Mouse (Mus musculus): ENCODE measurements around the gene Cic. TPM values are rescaled to one million over a fixed set of nuclear protein-coding genes. Genes with fewer than 3 reads are reported as not detected.

Cic gene
- polyA plus RNA-seq, 1 experiment from 2014 or later: 34.9 TPM

DNA sequence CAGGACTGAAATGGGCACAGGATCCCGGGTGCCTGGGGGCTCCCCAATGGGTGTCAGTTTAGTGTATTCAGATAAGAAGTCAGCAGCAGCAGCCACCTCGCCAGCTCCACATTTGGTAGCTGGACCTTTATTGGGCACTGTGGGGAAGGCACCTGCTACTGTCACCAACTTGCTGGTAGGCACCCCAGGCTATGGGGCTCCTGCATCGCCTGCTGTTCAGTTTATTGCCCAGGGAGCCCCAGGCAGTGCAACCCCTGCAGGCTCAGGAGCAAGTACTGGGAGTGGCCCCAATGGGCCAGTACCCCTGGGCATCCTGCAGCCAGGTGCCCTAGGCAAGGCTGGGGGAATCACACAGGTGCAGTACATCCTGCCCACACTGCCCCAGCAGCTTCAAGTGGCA is 21.2 kb downstream of the Cic start:
- H3K4me3 ChIP-seq (replicated peaks): no peak overlapping the region
- 83% methylated on average over 3 of the region's 3 CpGs for WGBS

DNA sequence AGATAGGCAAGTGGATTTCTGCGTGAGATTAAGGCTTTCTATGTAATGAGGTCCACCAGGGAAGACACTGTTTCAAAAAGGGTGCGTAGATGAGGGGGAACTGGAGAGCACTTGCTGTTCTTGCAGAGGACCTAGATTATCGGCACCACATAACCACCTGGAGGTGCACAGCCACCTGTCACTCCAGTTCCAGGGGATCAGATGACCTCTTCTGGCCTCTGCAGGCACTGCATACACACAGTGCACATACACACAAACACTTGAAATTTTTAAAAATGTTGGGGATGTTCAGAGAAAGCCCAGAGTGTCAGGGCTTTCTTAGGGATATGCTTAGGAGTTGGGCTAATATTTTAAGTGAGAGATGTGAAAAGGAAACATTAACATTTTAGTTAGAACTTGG is 22.4 kb downstream of the Cic start:
- H3K4me2 ChIP-seq: no peak overlapping the region
- H3K27ac ChIP-seq: no peak overlapping the region
- H3K27me3 ChIP-seq: no peaks in the 10 kb centered on the region
- peaks cover 10% of the 10 kb centered on the region; the same call in 1 of the 2 replicates for H3K9me3 ChIP-seq
- 95% methylated on average over 3 of the region's 3 CpGs for WGBS
- no peak overlapping the region for H3K9ac ChIP-seq (replicated peaks)
- ATAC-seq (ENCODE audit: insufficient number of reproducible peaks, insufficient read depth, low FRiP score, low TSS enrichment, low read depth): no peak
- H3K4me3 ChIP-seq (replicated peaks): no peak overlapping the region
- peaks cover 100% of the 10 kb centered on the region for H3K36me3 ChIP-seq
- H3K4me1 ChIP-seq (replicated peaks): peaks cover 1% of the 10 kb centered on the region

More for the DNA sequence above, 21.2 kb downstream of the Cic start:
- Histone ChIP-seq H3K9ac (replicated peaks) (no peak overlapping the region; the same call in 1 of the 2 replicates), H3K27me3 (no peaks in the 10 kb centered on the region), H3K36me3 (peaks cover 91% of the 10 kb centered on the region), H3K4me1 (replicated peaks) (peaks cover 13% of the 10 kb centered on the region), H3K4me2 (no peak overlapping the region), H3K27ac (no peak overlapping the region), H3K9me3 (peaks cover 10% of the 10 kb centered on the region; the same call in 1 of the 2 replicates)
- no peak for ATAC-seq (ENCODE audit: insufficient number of reproducible peaks, insufficient read depth, low FRiP score, low TSS enrichment, low read depth)

DNA sequence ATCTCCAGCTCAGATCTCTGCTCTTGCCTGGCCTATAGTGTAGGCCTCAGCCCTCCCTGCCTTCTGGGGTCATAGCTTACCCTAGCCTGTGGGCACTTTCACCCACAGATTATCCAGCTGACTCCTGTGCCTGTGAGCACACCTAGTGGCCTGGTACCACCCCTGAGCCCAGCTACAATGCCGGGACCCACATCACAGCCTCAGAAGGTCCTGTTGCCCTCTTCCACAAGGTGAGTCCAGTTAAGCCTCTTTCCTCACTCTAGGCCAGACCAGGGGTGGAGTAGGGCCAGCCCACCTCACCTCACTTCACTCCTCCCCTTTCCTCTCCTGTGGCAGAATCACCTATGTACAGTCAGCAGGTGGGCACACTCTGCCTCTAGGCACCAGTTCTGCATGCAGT is 23.0 kb downstream of the Cic start:
- Histone ChIP-seq H3K4me1 (replicated peaks) (no peaks in the 10 kb centered on the region), H3K9ac (replicated peaks) (no peak overlapping the region), H3K36me3 (peaks cover 100% of the 10 kb centered on the region), H3K4me2 (no peak overlapping the region), H3K9me3 (peaks cover 10% of the 10 kb centered on the region; the same call in 1 of the 2 replicates), H3K27ac (no peak overlapping the region), H3K27me3 (no peaks in the 10 kb centered on the region), H3K4me3 (replicated peaks) (no peak overlapping the region)
- ATAC-seq (ENCODE audit: insufficient number of reproducible peaks, insufficient read depth, low FRiP score, low TSS enrichment, low read depth): no peak
- 100% methylated on average over 1 of the region's 1 CpGs for WGBS

DNA sequence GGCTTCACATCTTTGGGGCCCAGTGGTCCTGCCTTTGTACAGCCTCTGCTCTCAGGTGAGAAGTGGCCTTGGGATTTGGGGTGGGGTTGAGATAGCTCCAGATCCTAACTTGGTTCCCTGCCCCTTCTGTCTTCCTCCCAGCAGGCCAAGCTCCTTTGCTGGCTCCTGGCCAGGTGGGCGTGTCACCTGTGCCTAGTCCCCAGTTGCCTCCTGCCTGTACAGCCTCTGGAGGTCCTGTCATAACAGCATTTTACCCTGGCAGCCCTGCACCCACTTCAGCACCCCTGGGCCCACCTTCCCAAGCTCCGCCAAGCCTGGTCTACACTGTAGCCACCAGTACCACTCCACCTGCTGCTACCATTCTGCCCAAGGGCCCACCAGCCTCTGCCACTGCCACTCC is 23.4 kb downstream of the Cic start:
- no peak overlapping the region for H3K4me3 ChIP-seq (replicated peaks)
- H3K27me3 ChIP-seq: no peaks in the 10 kb centered on the region
- H3K27ac ChIP-seq: peak overlapping the region; percentile 41; the same call in 1 of the 2 replicates
- no peak overlapping the region for H3K4me2 ChIP-seq
- H3K9ac ChIP-seq (replicated peaks): no peak overlapping the region
- H3K9me3 ChIP-seq: peaks cover 10% of the 10 kb centered on the region; the same call in 1 of the 2 replicates
- peaks cover 100% of the 10 kb centered on the region for H3K36me3 ChIP-seq
- H3K4me1 ChIP-seq (replicated peaks): peaks cover under 1% of the 10 kb centered on the region
- 93% methylated on average over 2 of the region's 2 CpGs for WGBS
- ATAC-seq (ENCODE audit: insufficient number of reproducible peaks, insufficient read depth, low FRiP score, low TSS enrichment, low read depth): no peak

DNA sequence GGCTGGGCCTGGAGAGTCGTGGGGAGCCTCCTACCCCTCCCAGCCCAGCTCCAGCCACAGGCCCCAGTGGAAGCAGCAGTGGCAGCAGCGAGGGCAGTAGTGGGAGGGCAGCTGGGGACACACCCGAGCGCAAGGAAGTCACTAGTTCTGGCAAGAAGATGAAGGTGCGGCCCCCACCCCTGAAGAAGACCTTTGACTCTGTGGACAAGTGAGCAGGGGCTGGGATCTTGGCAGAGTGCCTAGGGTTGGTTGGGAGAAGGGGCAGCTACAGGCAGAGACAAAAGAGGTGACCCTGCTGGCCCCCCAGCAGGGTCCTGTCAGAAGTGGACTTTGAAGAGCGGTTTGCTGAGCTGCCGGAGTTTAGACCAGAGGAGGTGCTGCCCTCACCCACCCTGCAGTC is 24.6 kb downstream of the Cic start:
- Histone ChIP-seq H3K9ac (replicated peaks) (no peak overlapping the region), H3K4me2 (no peak overlapping the region), H3K27ac (no peak overlapping the region), H3K27me3 (no peaks in the 10 kb centered on the region), H3K36me3 (peaks cover 93% of the 10 kb centered on the region), H3K9me3 (peaks cover 10% of the 10 kb centered on the region; the same call in 1 of the 2 replicates), H3K4me3 (replicated peaks) (no peak overlapping the region), H3K4me1 (replicated peaks) (peaks cover 10% of the 10 kb centered on the region)
- WGBS: 81% methylated on average over 7 of the region's 7 CpGs
- no peak for ATAC-seq (ENCODE audit: insufficient number of reproducible peaks, insufficient read depth, low FRiP score, low TSS enrichment, low read depth)

DNA sequence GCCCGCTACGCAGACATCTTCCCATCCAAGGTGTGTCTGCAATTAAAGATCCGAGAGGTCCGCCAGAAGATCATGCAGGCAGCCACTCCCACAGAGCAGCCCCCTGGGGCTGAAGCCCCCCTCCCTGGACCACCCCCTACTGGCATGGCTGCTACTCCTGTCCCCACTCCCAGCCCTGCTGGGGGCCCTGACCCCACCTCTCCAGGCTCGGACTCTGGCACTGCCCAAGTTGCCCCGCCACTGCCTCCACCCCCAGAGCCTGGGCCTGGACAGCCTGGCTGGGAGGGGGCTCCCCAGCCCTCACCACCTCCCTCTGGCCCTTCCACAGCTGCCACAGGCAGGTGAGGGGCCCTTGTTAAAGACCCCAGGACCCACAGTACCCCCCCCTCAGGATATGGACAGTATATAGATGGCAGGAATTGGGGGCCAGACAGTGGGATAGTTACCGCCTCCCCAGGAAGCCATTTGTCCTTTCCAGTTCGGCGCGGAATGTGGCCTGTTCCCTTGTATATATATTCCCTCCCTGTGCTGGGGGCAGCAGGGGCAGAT is 25.8 kb downstream of the Cic start:
- H3K36me3 ChIP-seq: peaks cover 81% of the 10 kb centered on the region
- H3K4me1 ChIP-seq (replicated peaks): peaks cover 14% of the 10 kb centered on the region
- ATAC-seq (ENCODE audit: insufficient number of reproducible peaks, insufficient read depth, low FRiP score, low TSS enrichment, low read depth): no peak
- H3K9me3 ChIP-seq: peaks cover 10% of the 10 kb centered on the region; the same call in 1 of the 2 replicates
- no peak overlapping the region for H3K4me3 ChIP-seq (replicated peaks)
- no peaks in the 10 kb centered on the region for H3K27me3 ChIP-seq
- H3K27ac ChIP-seq: peak overlapping the region; percentile 64; the same call in 1 of the 2 replicates
- no peak overlapping the region for H3K4me2 ChIP-seq
- 83% methylated on average over 10 of the region's 10 CpGs for WGBS
- H3K9ac ChIP-seq (replicated peaks): no peak overlapping the region

DNA sequence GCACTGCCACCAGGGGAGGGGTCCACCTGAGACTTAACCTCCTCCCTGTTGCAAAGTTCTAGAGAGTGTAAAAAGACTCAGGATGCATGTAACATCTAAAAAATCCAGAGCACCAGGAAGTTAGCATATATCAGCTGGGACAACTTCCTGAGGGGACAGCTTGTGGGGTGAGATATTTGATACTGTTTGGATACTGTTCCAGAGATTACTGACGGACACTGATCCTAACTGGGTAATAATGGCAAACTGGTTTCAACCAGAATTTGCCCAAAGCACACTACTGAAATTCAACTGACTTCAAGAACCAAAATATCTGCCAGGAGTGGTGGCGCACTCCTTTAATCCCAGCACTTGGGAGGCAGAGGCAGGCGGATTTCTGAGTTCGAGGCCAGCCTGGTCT is 27.0 kb downstream of the Cic start:
- Histone ChIP-seq H3K27ac (0 out of 2 replicates have a peak overlapping the region, but pooled peaks have one; percentile 2), H3K36me3 (peaks cover 69% of the 10 kb centered on the region)
- 96% methylated on average over 4 of the region's 4 CpGs for WGBS

DNA sequence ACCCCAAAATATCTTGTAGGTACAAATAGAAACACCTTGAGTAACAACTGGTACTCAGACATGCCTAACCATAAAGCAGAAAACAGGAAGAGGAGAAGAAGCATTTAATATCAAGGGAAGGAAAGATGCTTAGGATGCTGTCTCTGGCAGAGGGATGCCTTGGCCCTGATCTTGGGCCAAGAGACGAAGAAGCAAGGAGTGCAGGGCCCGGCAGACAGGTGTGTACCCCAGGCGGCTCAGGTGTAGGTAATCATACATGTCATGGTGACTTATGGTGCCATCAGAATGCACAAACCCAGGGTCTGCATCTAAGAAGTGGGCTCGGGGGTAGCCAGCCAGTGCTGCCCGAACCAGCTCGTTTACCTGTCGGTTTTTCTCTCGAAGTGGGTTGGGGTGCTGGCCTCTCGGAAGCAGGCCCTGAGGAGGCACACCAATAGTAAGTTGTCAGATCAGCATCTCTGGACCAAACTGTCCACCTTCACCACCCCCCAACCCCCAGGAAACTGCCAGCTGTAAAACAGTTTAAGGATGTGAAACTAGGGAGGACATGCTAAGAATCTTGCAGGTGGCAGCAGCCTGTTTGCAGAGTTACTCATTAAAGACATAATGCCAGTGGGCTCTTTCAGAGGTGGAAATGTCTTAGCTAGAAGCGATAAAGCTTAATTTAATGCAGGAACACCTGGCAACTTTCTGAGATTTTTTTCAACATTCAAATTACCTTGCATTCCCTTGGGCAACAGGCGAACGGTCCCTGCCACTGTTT is 27.6 kb downstream of the Cic start:
- no peak for ATAC-seq (ENCODE audit: insufficient number of reproducible peaks, insufficient read depth, low FRiP score, low TSS enrichment, low read depth)

More for the DNA sequence above, 27.0 kb downstream of the Cic start:
- H3K4me3 ChIP-seq (replicated peaks): no peak overlapping the region
- H3K9ac ChIP-seq (replicated peaks): no peak overlapping the region
- no peak for ATAC-seq (ENCODE audit: insufficient number of reproducible peaks, insufficient read depth, low FRiP score, low TSS enrichment, low read depth)
- H3K4me2 ChIP-seq: no peak overlapping the region
- H3K27me3 ChIP-seq: no peaks in the 10 kb centered on the region
- H3K9me3 ChIP-seq: peaks cover 4% of the 10 kb centered on the region; the same call in 1 of the 2 replicates
- H3K4me1 ChIP-seq (replicated peaks): peaks cover 19% of the 10 kb centered on the region

DNA sequence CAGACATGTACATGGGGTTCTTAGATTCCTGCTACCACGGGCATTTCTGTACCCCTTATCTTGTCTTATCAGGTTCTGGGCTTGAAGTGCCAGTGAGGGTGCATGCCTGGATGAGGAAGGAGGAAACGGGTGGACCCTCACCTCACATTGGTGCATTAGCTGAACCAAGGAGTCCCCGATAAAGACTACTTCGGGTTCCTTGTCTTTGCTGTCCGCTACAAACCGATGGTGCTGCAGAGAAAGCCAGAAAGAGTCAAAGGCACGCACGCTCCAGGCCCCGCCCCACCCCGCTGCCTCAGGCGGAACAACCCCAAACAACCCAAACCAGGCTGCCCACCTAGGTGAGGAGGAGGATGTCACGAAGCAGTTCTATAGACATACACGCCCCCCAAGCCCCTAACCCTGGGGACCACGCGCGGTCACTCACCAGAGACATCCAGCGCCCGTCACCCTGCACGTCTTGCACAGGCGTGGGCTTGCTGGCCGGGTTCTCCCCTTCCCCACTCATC is 29.5 kb downstream of the Cic start:
- H3K27me3 ChIP-seq: no peaks in the 10 kb centered on the region
- H3K4me3 ChIP-seq (replicated peaks): peak overlapping the region; percentile 87
- H3K4me2 ChIP-seq: peak overlapping the region; percentile 79
- H3K27ac ChIP-seq: peak overlapping the region; percentile 97
- peaks cover 44% of the 10 kb centered on the region for H3K36me3 ChIP-seq
- H3K9ac ChIP-seq (replicated peaks): peak overlapping the region; percentile 91
- peaks cover 19% of the 10 kb centered on the region for H3K4me1 ChIP-seq (replicated peaks)
- WGBS: under 1% methylated on average over 21 of the region's 21 CpGs
- H3K9me3 ChIP-seq: no peaks in the 10 kb centered on the region
- peak; percentile 21; the same call in 1 of the 2 replicates for ATAC-seq (ENCODE audit: insufficient number of reproducible peaks, insufficient read depth, low FRiP score, low TSS enrichment, low read depth)

More for the DNA sequence above, 27.6 kb downstream of the Cic start:
- Histone ChIP-seq H3K4me3 (replicated peaks) (no peak overlapping the region), H3K27me3 (no peaks in the 10 kb centered on the region), H3K9me3 (no peaks in the 10 kb centered on the region), H3K36me3 (peaks cover 62% of the 10 kb centered on the region), H3K9ac (replicated peaks) (no peak overlapping the region), H3K27ac (no peak overlapping the region), H3K4me1 (replicated peaks) (peaks cover 19% of the 10 kb centered on the region), H3K4me2 (no peak overlapping the region)
- WGBS: 87% methylated on average over 12 of the region's 12 CpGs

DNA sequence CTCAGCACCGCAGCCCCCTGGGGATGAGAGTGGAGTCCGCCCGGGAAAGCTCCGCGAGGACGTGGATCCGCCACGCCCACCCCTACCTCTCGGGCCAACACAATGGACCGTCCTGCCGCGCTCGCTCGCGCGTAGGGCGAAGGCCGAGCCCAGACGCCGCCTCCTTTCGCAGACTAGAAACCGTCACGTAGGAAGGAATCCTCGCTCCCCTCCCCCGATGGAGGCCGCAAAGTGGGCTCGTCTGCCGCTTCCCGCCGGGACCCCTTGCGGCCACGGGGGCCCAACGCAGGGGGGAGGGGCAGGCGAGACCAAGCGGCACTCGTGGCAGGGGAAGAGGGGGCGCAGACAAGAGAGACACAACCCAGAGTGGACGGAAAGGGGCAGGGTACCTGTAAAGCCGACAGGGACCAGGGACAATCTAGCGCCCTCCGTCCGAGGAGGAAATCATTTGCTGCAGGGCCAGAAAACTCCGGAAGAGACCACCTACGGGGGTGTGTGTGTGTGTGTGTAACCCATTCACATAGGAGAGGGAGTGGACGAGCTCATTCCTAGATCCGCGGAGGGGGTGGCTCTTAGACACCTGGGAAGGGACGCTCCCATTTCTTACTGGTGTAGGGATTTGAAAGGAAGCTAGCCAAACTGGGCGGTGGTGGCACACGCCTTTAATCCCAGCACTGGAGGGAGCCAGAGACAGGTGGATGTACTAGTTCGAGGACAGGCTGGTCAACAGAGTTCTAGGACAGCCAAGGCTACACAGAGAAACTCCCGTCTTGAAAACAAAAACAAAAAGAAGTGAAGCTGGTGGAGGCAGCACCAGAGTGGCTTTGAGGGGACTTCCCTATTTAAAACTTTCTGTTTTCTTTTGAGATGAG is 30.2 kb downstream of the Cic start, which contains the start of gene Pafah1b3:
Gene Pafah1b3, minus strand, starts transcription at position 533 of the 872 bp plus-strand sequence.
- H3K9ac ChIP-seq (replicated peaks): peak within 1 kb of the TSS; percentile 91

More for the DNA sequence above, 30.2 kb downstream of the Cic start, which contains the start of gene Pafah1b3:
- Histone ChIP-seq H3K36me3 (peaks cover 37% of the 10 kb centered on the region), H3K4me3 (replicated peaks) (peak within 1 kb of the TSS; percentile 87), H3K4me2 (peak within 1 kb of the TSS; percentile 79), H3K4me1 (replicated peaks) (peaks cover 19% of the 10 kb centered on the region), H3K27me3 (no peaks in the 10 kb centered on the region), H3K27ac (peak within 1 kb of the TSS; percentile 97), H3K9me3 (no peaks in the 10 kb centered on the region)
- ATAC-seq (ENCODE audit: insufficient number of reproducible peaks, insufficient read depth, low FRiP score, low TSS enrichment, low read depth): peak; percentile 93
- WGBS: under 1% methylated on average over 52 of the region's 52 CpGs
